Mouse (Mus musculus) liver, embryonic 14.5 days (tissue): ENCODE results near the gene Sh2b2. TPM values are rescaled to one million over a fixed set of nuclear protein-coding genes. Genes with fewer than 3 reads are reported as not detected.

ENCODE experiments used
- ATAC-seq: fragments of 200-750 bp; cut with Nextera tagmentation; 2 replicates; pipeline ENCODE4 v1.8.0; 2017; ENCODE audit warnings: moderate number of reproducible peaks, mild to moderate bottlenecking, moderate library complexity; ENCODE audit not compliant: insufficient read depth
- DNase-seq, 3 experiments: peaks; one replicate each; pipeline ENCODE4 v3.0.0-alpha.2; 2012 to 2013; ENCODE audit warnings: low read depth in 3 of 3, low spot score in 3 of 3
- H3K27ac ChIP-seq: fragments of 300-500 bp; sonication (generic); 2 replicates; pipeline ENCODE4 v1.5.1; 2014; ENCODE audit warnings: moderate library complexity, mild to moderate bottlenecking, control low read depth, inconsistent platforms
- H3K27me3 ChIP-seq: fragments of 300-500 bp; sonication (generic); 2 replicates; pipeline ENCODE4 v1.6.1; 2014; ENCODE audit warnings: mild to moderate bottlenecking, low read length, moderate library complexity; ENCODE audit not compliant: control insufficient read depth, insufficient read depth
- H3K36me3 ChIP-seq: fragments of 300-500 bp; sonication (generic); replicated peaks from 2 replicates; pipeline ENCODE4 v1.6.1; 2014; ENCODE audit warnings: low read depth; ENCODE audit not compliant: control insufficient read depth, insufficient read depth
- H3K4me1 ChIP-seq, 2 experiments: fragments of 200-500 bp in 1 of 2; fragments of 300-500 bp in 1 of 2; sonication (generic) in 1 of 2; replicated peaks; 2 replicates each; pipeline ENCODE4 v1.6.1; 2012 to 2014; ENCODE audit warnings: antibody characterized with exemption in 1 of 2, inconsistent platforms in 1 of 2, low read length in 1 of 2; ENCODE audit not compliant: control insufficient read depth in 2 of 2, insufficient read depth in 2 of 2
- H3K4me2 ChIP-seq: fragments of 300-500 bp; sonication (generic); 2 replicates; pipeline ENCODE4 v1.6.1; 2014; ENCODE audit warnings: low read depth, mild to moderate bottlenecking, control low read depth, moderate library complexity
- H3K4me3 ChIP-seq, 2 experiments: fragments of 200-500 bp in 1 of 2; fragments of 300-500 bp in 1 of 2; sonication (generic) in 1 of 2; 2 replicates each; pipeline ENCODE4 v1.5.1; 2012 to 2014; ENCODE audit warnings: low read depth in 2 of 2, low read length in 2 of 2, mild to moderate bottlenecking in 2 of 2, control low read depth in 1 of 2, inconsistent platforms in 1 of 2, moderate library complexity in 1 of 2; ENCODE audit not compliant: insufficient read depth in 1 of 2
- H3K9ac ChIP-seq: fragments of 300-500 bp; sonication (generic); replicated peaks from 2 replicates; pipeline ENCODE4 v1.6.1; 2014; ENCODE audit warnings: mild to moderate bottlenecking, control low read depth, moderate library complexity
- H3K9me3 ChIP-seq: fragments of 300-500 bp; sonication (generic); 2 replicates; pipeline ENCODE4 v1.6.1; 2016; ENCODE audit warnings: low read length, mixed read lengths; ENCODE audit not compliant: control insufficient read depth
- CTCF ChIP-seq: IDR thresholded peaks from 2 replicates; pipeline ENCODE4 v1.5.1; 2016; ENCODE audit warnings: antibody characterized with exemption, low read depth, control low read depth
- EP300 ChIP-seq: IDR thresholded peaks from 2 replicates; pipeline ENCODE4 v1.6.1; 2016; ENCODE audit warnings: antibody characterized with exemption, low read depth
- WGBS: fragments of 180-500 bp; shearing (Covaris S2); extraction: QIAGEN DNeasy Blood & Tissue Kit; methylation state at CpG from one replicate; pipeline ENCODE4 v1.1.7; 2014; ENCODE audit not compliant: insufficient replicate concordance; 5-methylcytosine and 5-hydroxymethylcytosine counted together
- polyA plus RNA-seq, 2 experiments: library from polyadenylated mRNA; depleted of rRNA in 1 of 2; stranded (reverse) in 1 of 2; unstranded in 1 of 2; fragments of >200 nt; fragmentation: Nextera tagmentation in 1 of 2; extraction: Ambion mirVana in 1 of 2; gene quantifications; 2 replicates each; pipeline versions ENCODE4 v1.2.1 to v1.2.3; 2012 to 2014

Gene Sh2b2
- polyA plus RNA-seq, 2 experiments = 1.5 to 1.8 TPM

GRCm38 (mm10) chr5:136226246-136226876 lies 20.0 kb downstream of the Sh2b2 start:
- H3K4me1 ChIP-seq = no peaks in the 10 kb centered on the region
- H3K9me3 ChIP-seq = no peaks in the 10 kb centered on the region
- 23% methylated on average over 7 of the region's 7 CpGs for WGBS
- H3K27me3 ChIP-seq = no peaks in the 10 kb centered on the region
- DNase-seq = no peak
- H3K27ac ChIP-seq = no peak overlapping the region
- no peak overlapping the region for H3K9ac ChIP-seq
- TF ChIP-seq EP300 (no peak), CTCF (no peak)
- ATAC-seq = no peak
- no peak overlapping the region for H3K4me2 ChIP-seq
- H3K36me3 ChIP-seq = no peaks in the 10 kb centered on the region
- no peak overlapping the region for H3K4me3 ChIP-seq

GRCm38 (mm10) chr5:136218585-136218984 lies 27.8 kb downstream of the Sh2b2 start:
- Histone ChIP-seq H3K4me3 (no peak overlapping the region), H3K9me3 (no peaks in the 10 kb centered on the region), H3K4me1 (no peaks in the 10 kb centered on the region), H3K4me2 (no peak overlapping the region), H3K9ac (no peak overlapping the region), H3K27me3 (no peaks in the 10 kb centered on the region), H3K36me3 (no peaks in the 10 kb centered on the region), H3K27ac (no peak overlapping the region)
- DNase-seq = no peak
- no peak for ATAC-seq
- 75% methylated on average over 12 of the region's 12 CpGs for WGBS
- TF ChIP-seq CTCF (no peak), EP300 (no peak)

GRCm38 (mm10) chr5:136217932-136218381 lies 28.4 kb downstream of the Sh2b2 start:
- no peak for ATAC-seq
- no peak overlapping the region for H3K9ac ChIP-seq
- H3K4me2 ChIP-seq = no peak overlapping the region
- DNase-seq = no peak
- TF ChIP-seq CTCF = no peak
- TF ChIP-seq EP300 = no peak
- 28% methylated on average over 4 of the region's 4 CpGs for WGBS
- no peak overlapping the region for H3K27ac ChIP-seq
- H3K4me1 ChIP-seq = no peaks in the 10 kb centered on the region
- H3K27me3 ChIP-seq = no peaks in the 10 kb centered on the region
- no peaks in the 10 kb centered on the region for H3K36me3 ChIP-seq
- no peak overlapping the region for H3K4me3 ChIP-seq
- no peaks in the 10 kb centered on the region for H3K9me3 ChIP-seq

GRCm38 (mm10) chr5:136217004-136217665 lies 29.2 kb downstream of the Sh2b2 start:
- no peak for DNase-seq
- Histone ChIP-seq H3K9me3 (no peaks in the 10 kb centered on the region), H3K36me3 (no peaks in the 10 kb centered on the region), H3K27me3 (no peaks in the 10 kb centered on the region), H3K4me3 (no peak overlapping the region), H3K27ac (no peak overlapping the region), H3K4me2 (no peak overlapping the region), H3K9ac (no peak overlapping the region), H3K4me1 (no peaks in the 10 kb centered on the region)
- no peak for ATAC-seq
- no peak for TF ChIP-seq EP300
- no peak for TF ChIP-seq CTCF
- 56% methylated on average over 18 of the region's 18 CpGs for WGBS

- Histone ChIP-seq H3K27me3 (no peaks in the 10 kb centered on the region), H3K4me3 (no peak overlapping the region), H3K4me1 (no peaks in the 10 kb centered on the region), H3K9me3 (no peaks in the 10 kb centered on the region), H3K36me3 (no peaks in the 10 kb centered on the region), H3K4me2 (no peak overlapping the region), H3K27ac (no peak overlapping the region), H3K9ac (no peak overlapping the region)
- TF ChIP-seq EP300 = no peak
- no peak for TF ChIP-seq CTCF
- ATAC-seq (no peak), DNase-seq (no peak)
- 71% methylated on average over 5 of the region's 5 CpGs for WGBS
Measured at GRCm38 (mm10) chr5:136215958-136216357, 30.4 kb downstream of the Sh2b2 start.
